Mouse (Mus musculus) hematopoietic stem cell, adult 5-6 weeks (primary cell): ENCODE results near the gene Tex38. TPM values are rescaled to one million over a fixed set of nuclear protein-coding genes. Genes with fewer than 3 reads are reported as not detected.

Experiments
- ATAC-seq, 2 experiments: fragments of 125-278 bp in 1 of 2; replicated peaks in 1 of 2; 2 replicates each; pipeline ENCODE4 v1.8.0; 2016 to 2017; ENCODE audit warnings: inconsistent platforms in 2 of 2, mild to moderate bottlenecking in 2 of 2, moderate number of reproducible peaks in 2 of 2, low read depth in 1 of 2, moderate TSS enrichment in 1 of 2; ENCODE audit not compliant: low FRiP score in 2 of 2, poor library complexity in 2 of 2, severe bottlenecking in 2 of 2, insufficient read depth in 1 of 2, low TSS enrichment in 1 of 2
- total RNA-seq: library from RNA; stranded (forward); fragments of 172-1452, 232-1000 nt; gene quantifications from 2 replicates; pipeline ENCODE4 v1.2.3, GENCODE M21; 2017

Tex38 gene
- total RNA-seq, 1 experiment from 2014 or later = not detected

- ATAC-seq = no peak
Observed at GRCm38 (mm10) chr4:115733746-115734145, 47.1 kb downstream of the Tex38 start.

- ATAC-seq = peak; percentile 63 to 73
Observed at GRCm38 (mm10) chr4:115732223-115732818, 48.5 kb downstream of the Tex38 start.

- peak; percentile 56 to 74; a peak in 3 of 4 replicates for ATAC-seq
Observed at GRCm38 (mm10) chr4:115731588-115732222, 49.1 kb downstream of the Tex38 start.

Other genes starting within 250 kb of the Tex38 start
- not detected in 2 replicates for gene Cyp4a31, start 217.4 kb downstream of the Tex38 start, total RNA-seq
- gene Cyp4a32, start 180.0 kb downstream of the Tex38 start, total RNA-seq = not detected in 2 replicates
- 0.94 and 1.2 TPM in 2 replicates for gene Cyp4b1, start 133.3 kb downstream of the Tex38 start, total RNA-seq
- gene Efcab14, start 43.3 kb downstream of the Tex38 start, total RNA-seq = 62.3 and 65.2 TPM in 2 replicates
- gene Atpaf1, start 3.8 kb upstream of the Tex38 start, total RNA-seq = 13.7 and 16.8 TPM in 2 replicates
- 14.8 and 18.8 TPM in 2 replicates for gene Mob3c, start 47.1 kb upstream of the Tex38 start, total RNA-seq
- gene Mknk1, start 58.2 kb upstream of the Tex38 start, total RNA-seq = 40.2 and 48.3 TPM in 2 replicates
- not detected in 2 replicates for gene Kncn, start 103.4 kb upstream of the Tex38 start, total RNA-seq
- not detected in 2 replicates for gene 6430628N08Rik, start 109.6 kb upstream of the Tex38 start, total RNA-seq
- gene Dmbx1, start 158.9 kb upstream of the Tex38 start, total RNA-seq = not detected in 2 replicates
- 10.6 and 20.4 TPM in 2 replicates for gene Faah, start 236.9 kb upstream of the Tex38 start, total RNA-seq